Mouse (Mus musculus) MEL (cell line): Measurements from ENCODE around the gene Paqr6.
"Not testable (repeated sequence)": the region's sequence is repeated elsewhere in the genome, so short reads cannot be mapped to it uniquely, and the experiment has no call there.

Source experiments
- CHD1 ChIP-seq: IDR thresholded peaks from 2 replicates; pipeline ENCODE4 v1.6.1; 2012; ENCODE audit warnings: low read depth, mild to moderate bottlenecking, inconsistent platforms, low read length, improper control_type of control experiment
- CTCF ChIP-seq, 3 experiments: IDR thresholded peaks in 2 of 3; conservative IDR thresholded peaks in 1 of 3; 2 replicates each; pipeline ENCODE4 v1.5.1; 2011 to 2012; ENCODE audit warnings: low read length in 3 of 3, low read depth in 2 of 3, mild to moderate bottlenecking in 2 of 3, improper control_type of control experiment in 1 of 3, inconsistent platforms in 1 of 3, mixed read lengths in 1 of 3, moderate library complexity in 1 of 3; ENCODE audit not compliant: control insufficient read depth in 1 of 3, insufficient read depth in 1 of 3, poor library complexity in 1 of 3, severe bottlenecking in 1 of 3
- EP300 ChIP-seq, 2 experiments: IDR thresholded peaks; 2 replicates each; pipeline ENCODE4 v1.6.1; 2011; ENCODE audit warnings: improper control_type of control experiment in 2 of 2, low read length in 2 of 2, low read depth in 1 of 2, mild to moderate bottlenecking in 1 of 2
- NELFE ChIP-seq: IDR thresholded peaks from 2 replicates; pipeline ENCODE4 v1.6.1; 2011; ENCODE audit warnings: low read depth, low read length, improper control_type of control experiment
- UBTF ChIP-seq: IDR thresholded peaks from 2 replicates; pipeline ENCODE4 v1.6.1; 2012; ENCODE audit warnings: low read depth, mild to moderate bottlenecking, inconsistent platforms, low read length, improper control_type of control experiment, moderate library complexity, borderline replicate concordance; ENCODE audit not compliant: insufficient read depth
- ZNF384 ChIP-seq: IDR thresholded peaks from 2 replicates; pipeline ENCODE4 v1.6.1; 2012; ENCODE audit warnings: low read depth, mild to moderate bottlenecking, inconsistent platforms, low read length, improper control_type of control experiment

DNA sequence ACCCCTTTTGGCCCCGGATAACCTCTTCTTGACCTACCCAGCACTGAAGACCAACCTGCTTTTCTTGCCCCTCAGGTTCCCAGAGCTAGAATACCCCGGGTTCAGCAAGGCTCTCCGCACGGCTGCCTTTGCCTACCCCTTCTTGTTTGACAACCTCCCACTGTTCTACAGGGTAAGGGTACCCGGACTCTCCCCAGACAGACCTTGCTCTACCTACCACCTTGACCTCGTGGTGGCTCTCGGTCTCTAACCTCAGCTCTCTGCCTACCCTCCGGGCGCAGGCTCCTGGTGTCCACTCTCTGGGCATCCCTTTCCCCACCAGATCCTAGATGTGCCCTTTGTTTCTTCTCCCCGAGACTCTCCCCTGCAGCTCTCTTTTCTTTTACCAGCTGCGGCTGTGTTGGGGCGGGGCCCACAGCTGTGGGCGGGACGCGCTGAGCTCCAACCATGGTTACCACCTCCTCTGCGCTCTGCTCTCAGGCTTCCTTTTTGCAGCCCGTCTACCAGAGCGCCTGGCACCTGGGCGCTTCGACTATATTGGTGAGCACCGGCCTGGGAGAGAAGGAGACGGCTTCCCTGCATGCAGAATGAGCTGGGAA is 2.5 kb downstream of the Paqr6 start:
- not testable (repeated sequence) for TF ChIP-seq UBTF; EP300 (IDR thresholded peaks at IDR 0.05; ENCODE audit: low read depth in 1 of 2, low read length in 2 of 2); ZNF384; NELFE; CTCF (IDR thresholded peaks at IDR 0.05 in 2 of 3, conservative IDR thresholded peaks at IDR 0.05 in 1 of 3; ENCODE audit: control insufficient read depth in 1 of 3, insufficient read depth in 1 of 3, low read depth in 2 of 3, low read length in 3 of 3, poor library complexity in 1 of 3, severe bottlenecking in 1 of 3); CHD1
